Comparison of ENCODE assay signal across 8 mouse cellular contexts in genomic region chr11:50376156-50376790, GRCm38 (mm10). TPM values are rescaled to one million over a fixed set of nuclear protein-coding genes. Genes with fewer than 3 reads are reported as not detected.
DNase-seq lines count a peak whose midpoint lies in the region; ATAC-seq and TF ChIP-seq lines count a peak whose summit lies in the region.

No protein-coding gene starts in this region.

- peaks cover 17% of the 10 kb centered on the region for H3K36me3 ChIP-seq in thymus, adult 2 months (ENCODE audit: control insufficient read depth, insufficient read depth, low read length)
- peaks cover 5% of the 10 kb centered on the region; the same call in 1 of the 2 replicates for H3K36me3 ChIP-seq in liver, embryonic 16.5 days (ENCODE audit: control insufficient read depth, insufficient read depth)

- peak; percentile 38 for DNase-seq in CD4-positive, CD25-positive, alpha-beta regulatory T cell, adult 2 months (ENCODE audit: low read depth, low spot score)
- peak; percentile 11 for DNase-seq in thymus, adult 2 months
- DNase-seq in thymus, postnatal 4 days = no peak
- DNase-seq in frontal cortex, postnatal 14 days (ENCODE audit: low spot score in 2 of 2) = no peak
- no peak for DNase-seq in gastrocnemius, adult 8-10 months (ENCODE audit: low spot score in 2 of 2)

- peak overlapping the region; percentile 90 for H3K27ac ChIP-seq in thymus, adult 2 months (ENCODE audit: control insufficient read depth, insufficient read depth, low read length)
- peak overlapping the region; percentile 100 for H3K27ac ChIP-seq in liver, embryonic 16.5 days (ENCODE audit: low read length)

- no peak for TF ChIP-seq POLR2A in thymus, adult 2 months (IDR thresholded peaks at IDR 0.05; ENCODE audit: control insufficient read depth, extremely low read depth, insufficient read depth, low read length, poor library complexity)

- peak overlapping the region; percentile 98 for H3K4me2 ChIP-seq in liver, embryonic 16.5 days (ENCODE audit: low read depth, low read length)

- H3K9ac ChIP-seq in liver, embryonic 16.5 days (ENCODE audit: low read depth, low read length) = peak overlapping the region; percentile 90

- 20% methylated on average over 10 of the region's 10 CpGs for WGBS in thymus, adult 2 months
- 34% methylated on average over 10 of the region's 10 CpGs for WGBS in liver, embryonic 16.5 days (ENCODE audit: insufficient replicate concordance)

- TF ChIP-seq CTCF in thymus, adult 2 months (IDR thresholded peaks at IDR 0.05; ENCODE audit: borderline replicate concordance, control insufficient read depth, extremely low read depth, insufficient read depth, low read length, poor library complexity) = no peak

- H3K27me3 ChIP-seq in thymus, adult 2 months (ENCODE audit: control insufficient read depth, insufficient read depth, low read length) = no peaks in the 10 kb centered on the region
- no peaks in the 10 kb centered on the region for H3K27me3 ChIP-seq in liver, embryonic 16.5 days (ENCODE audit: control insufficient read depth, insufficient read depth, low read depth, low read length)

- peaks cover 4% of the 10 kb centered on the region for H3K4me1 ChIP-seq in thymus, adult 2 months (replicated peaks; ENCODE audit: control insufficient read depth, insufficient read depth, low read length)
- peaks cover 20% of the 10 kb centered on the region for H3K4me1 ChIP-seq in liver, embryonic 16.5 days (ENCODE audit: control insufficient read depth, low read depth, low read length)

- peak overlapping the region; percentile 77 for H3K4me3 ChIP-seq in thymus, adult 2 months (ENCODE audit: control insufficient read depth, insufficient read depth, low read length)
- H3K4me3 ChIP-seq in liver, embryonic 16.5 days (ENCODE audit: low read depth, low read length) = peak overlapping the region; percentile 98

- no peak for ATAC-seq in CD4-positive, CD25-positive, alpha-beta regulatory T cell, adult 4 months
- ATAC-seq in liver, embryonic 16.5 days (ENCODE audit: low read depth) = no peak
- ATAC-seq in granulocyte monocyte progenitor cell, adult 5-6 weeks (replicated peaks; ENCODE audit: poor library complexity, severe bottlenecking) = no peak

- H3K9me3 ChIP-seq in liver, embryonic 16.5 days (replicated peaks; ENCODE audit: control insufficient read depth, low read length) = no peaks in the 10 kb centered on the region

RNA-seq across cellular contexts. Expression of gene Hnrnph1, which starts 0.5 kb away (rescaled TPM):
- polyA plus RNA-seq in CD4-positive, CD25-positive, alpha-beta regulatory T cell, adult 4 months (2017; shearing (Covaris generic)) = 100 to 1,000 TPM; 195 to 207 TPM
- 147 and 164 TPM in 2 replicates for polyA plus RNA-seq in thymus, adult 2 months (2012; rRNA removed)
- polyA plus RNA-seq in liver, embryonic 16.5 days (2015; fragmentation: Nextera tagmentation; extraction: Ambion mirVana) = 93.6 and 95.8 TPM in 2 replicates
- total RNA-seq in granulocyte monocyte progenitor cell, adult 5-6 weeks (2014; fragmentation: Nextera tagmentation) = 644 and 818 TPM in 2 replicates
- total RNA-seq in granulocyte monocyte progenitor cell, adult 5-6 weeks (2017) = 838 and 1,051 TPM in 2 replicates
- 10 to 100 TPM; 63.8 to 91.3 (median 74.6) TPM for total RNA-seq in gastrocnemius, adult 8-10 months (2022)

RNA-seq across cellular contexts. Expression of gene Cby3, which starts 22.0 kb away (rescaled TPM):
- not detected for polyA plus RNA-seq in CD4-positive, CD25-positive, alpha-beta regulatory T cell, adult 4 months (2017; shearing (Covaris generic))
- 0.16 TPM in 1 of 2 replicates, not detected in the other for polyA plus RNA-seq in thymus, adult 2 months (2012; rRNA removed)
- polyA plus RNA-seq in liver, embryonic 16.5 days (2015; fragmentation: Nextera tagmentation; extraction: Ambion mirVana) = not detected in 2 replicates
- not detected in 2 replicates for total RNA-seq in granulocyte monocyte progenitor cell, adult 5-6 weeks (2014; fragmentation: Nextera tagmentation)
- total RNA-seq in granulocyte monocyte progenitor cell, adult 5-6 weeks (2017) = not detected in 2 replicates
- not detected for total RNA-seq in gastrocnemius, adult 8-10 months (2022)

RNA-seq across cellular contexts. Expression of gene Canx, which starts 50.8 kb away (rescaled TPM):
- 100 to 1,000 TPM; 182 to 206 TPM for polyA plus RNA-seq in CD4-positive, CD25-positive, alpha-beta regulatory T cell, adult 4 months (2017; shearing (Covaris generic))
- polyA plus RNA-seq in thymus, adult 2 months (2012; rRNA removed) = 43.1 and 44.3 TPM in 2 replicates
- polyA plus RNA-seq in liver, embryonic 16.5 days (2015; fragmentation: Nextera tagmentation; extraction: Ambion mirVana) = 172 and 184 TPM in 2 replicates
- 406 and 409 TPM in 2 replicates for total RNA-seq in granulocyte monocyte progenitor cell, adult 5-6 weeks (2014; fragmentation: Nextera tagmentation)
- 955 and 1,233 TPM in 2 replicates for total RNA-seq in granulocyte monocyte progenitor cell, adult 5-6 weeks (2017)
- total RNA-seq in gastrocnemius, adult 8-10 months (2022) = 100 to 1,000 TPM; 104 to 122 (median 111) TPM

RNA-seq across cellular contexts. Expression of gene Rufy1, which starts 54.7 kb away (rescaled TPM):
- 10 to 100 TPM; 11.9 to 15.4 TPM for polyA plus RNA-seq in CD4-positive, CD25-positive, alpha-beta regulatory T cell, adult 4 months (2017; shearing (Covaris generic))
- 9.5 and 10.7 TPM in 2 replicates for polyA plus RNA-seq in thymus, adult 2 months (2012; rRNA removed)
- 6.0 and 8.4 TPM in 2 replicates for polyA plus RNA-seq in liver, embryonic 16.5 days (2015; fragmentation: Nextera tagmentation; extraction: Ambion mirVana)
- 42.1 and 52.7 TPM in 2 replicates for total RNA-seq in granulocyte monocyte progenitor cell, adult 5-6 weeks (2014; fragmentation: Nextera tagmentation)
- total RNA-seq in granulocyte monocyte progenitor cell, adult 5-6 weeks (2017) = 34.6 and 48.3 TPM in 2 replicates
- 10 to 100 TPM; 21.2 to 24.9 (median 22.0) TPM for total RNA-seq in gastrocnemius, adult 8-10 months (2022)

Comparison
In these comparisons a context has a peak if more than half of its experiments do, and no peak if none do; other contexts are left out.
1. DNase-seq: peak in CD4-positive, CD25-positive, alpha-beta regulatory T cell, adult 2 months (single experiment) and thymus, adult 2 months (single experiment); none in thymus, postnatal 4 days (single experiment), frontal cortex, postnatal 14 days (0 of 2) and gastrocnemius, adult 8-10 months (0 of 2).